Comparison of ENCODE assay signal across 8 mouse cellular contexts in genomic region chr7:46377008-46377346, GRCm38 (mm10). TPM values are rescaled to one million over a fixed set of nuclear protein-coding genes. Genes with fewer than 3 reads are reported as not detected.
DNase-seq lines count a peak whose midpoint lies in the region; ATAC-seq and TF ChIP-seq lines count a peak whose summit lies in the region.

No protein-coding gene starts in this region.

- peaks cover 31% of the 10 kb centered on the region for H3K4me1 ChIP-seq in midbrain, embryonic 10.5 days

- TF ChIP-seq POLR2A in brain, embryonic 14.5 days (IDR thresholded peaks at IDR 0.05; ENCODE audit: borderline replicate concordance, extremely low read depth, insufficient read depth, insufficient read length, poor library complexity, severe bottlenecking): no peak

- peak; percentile 54 to 66 for DNase-seq in cerebellum, postnatal 14 days
- no peak for DNase-seq in cerebellum, adult 18-20 months
- DNase-seq in brain, embryonic 14.5 days (ENCODE audit: low read depth): peak; percentile 43
- DNase-seq in gastrocnemius, postnatal 36 days: peak; percentile 38 to 51
- DNase-seq in midbrain, embryonic 10.5 days (ENCODE audit: low spot score): peak; percentile 54
- DNase-seq in left cerebral cortex, adult 18-20 months (ENCODE audit: low spot score in 2 of 2): no peak
- DNase-seq in right cerebral cortex, postnatal 36 days (ENCODE audit: low spot score in 2 of 2): no peak

- intact Hi-C loops in gastrocnemius, postnatal 36 days (cut with DNase I): loop anchor here (2.0 to 10.0 kb wide), 2 partner anchors 36 to 262 kb away; no protein-coding TSS in a partner anchor

- ATAC-seq in frontal cortex, adult (ENCODE audit: low TSS enrichment): no peak

- 2% methylated on average over 33 of the region's 33 CpGs for WGBS in midbrain, embryonic 10.5 days

- peak; percentile 53; the same call in 1 of the 2 replicates for TF ChIP-seq CTCF in brain, embryonic 14.5 days (IDR thresholded peaks at IDR 0.05; ENCODE audit: borderline replicate concordance, extremely low read depth, insufficient read depth, insufficient read length)

- no peaks in the 10 kb centered on the region for H3K36me3 ChIP-seq in midbrain, embryonic 10.5 days

- H3K27ac ChIP-seq in midbrain, embryonic 10.5 days (replicated peaks): no peak overlapping the region

- H3K9me3 ChIP-seq in midbrain, embryonic 10.5 days (replicated peaks): no peaks in the 10 kb centered on the region

- peak overlapping the region; percentile 46 for H3K4me3 ChIP-seq in midbrain, embryonic 10.5 days

- H3K27me3 ChIP-seq in midbrain, embryonic 10.5 days (ENCODE audit: low read depth, poor library complexity, severe bottlenecking): peaks cover 89% of the 10 kb centered on the region

RNA-seq across cellular contexts. Expression of gene Myod1, which starts 0.7 kb away (rescaled TPM):
- 0.74 and 1.6 TPM in 2 replicates for polyA plus RNA-seq in brain, embryonic 14.5 days (2012; rRNA removed)
- total RNA-seq in gastrocnemius, postnatal 36 days (2021): 10 to 100 TPM; 12.6 to 19.8 TPM
- polyA plus RNA-seq in midbrain, embryonic 10.5 days (2016; fragmentation: Nextera tagmentation; extraction: Ambion mirVana): not detected in 2 replicates
- not detected for total RNA-seq in left cerebral cortex, adult 18-20 months (2021)

RNA-seq across cellular contexts. Expression of gene Kcnc1, which starts 19.3 kb away (rescaled TPM):
- polyA plus RNA-seq in brain, embryonic 14.5 days (2012; rRNA removed): 14.9 and 28.9 TPM in 2 replicates
- total RNA-seq in gastrocnemius, postnatal 36 days (2021): 10 to 100 TPM; 51.6 to 54.2 TPM
- 0.37 and 1.3 TPM in 2 replicates for polyA plus RNA-seq in midbrain, embryonic 10.5 days (2016; fragmentation: Nextera tagmentation; extraction: Ambion mirVana)
- total RNA-seq in left cerebral cortex, adult 18-20 months (2021): 100 to 1,000 TPM; 132 to 153 TPM

Comparison
In these comparisons a context has a peak if more than half of its experiments do, and no peak if none do; other contexts are left out.
1. DNase-seq: peak in cerebellum, postnatal 14 days (2 of 2), brain, embryonic 14.5 days (single experiment), gastrocnemius, postnatal 36 days (2 of 2) and midbrain, embryonic 10.5 days (single experiment); none in cerebellum, adult 18-20 months (0 of 2), left cerebral cortex, adult 18-20 months (0 of 2) and right cerebral cortex, postnatal 36 days (0 of 2).
2. RNA of gene Myod1, which starts 0.7 kb away (total RNA-seq): 12.6 to 19.8 TPM in gastrocnemius, postnatal 36 days; not detected in left cerebral cortex, adult 18-20 months; every median in the first group is over 10 times any median in the second.